Mouse (Mus musculus): Measurements from ENCODE around the gene Eef2.

DNA sequence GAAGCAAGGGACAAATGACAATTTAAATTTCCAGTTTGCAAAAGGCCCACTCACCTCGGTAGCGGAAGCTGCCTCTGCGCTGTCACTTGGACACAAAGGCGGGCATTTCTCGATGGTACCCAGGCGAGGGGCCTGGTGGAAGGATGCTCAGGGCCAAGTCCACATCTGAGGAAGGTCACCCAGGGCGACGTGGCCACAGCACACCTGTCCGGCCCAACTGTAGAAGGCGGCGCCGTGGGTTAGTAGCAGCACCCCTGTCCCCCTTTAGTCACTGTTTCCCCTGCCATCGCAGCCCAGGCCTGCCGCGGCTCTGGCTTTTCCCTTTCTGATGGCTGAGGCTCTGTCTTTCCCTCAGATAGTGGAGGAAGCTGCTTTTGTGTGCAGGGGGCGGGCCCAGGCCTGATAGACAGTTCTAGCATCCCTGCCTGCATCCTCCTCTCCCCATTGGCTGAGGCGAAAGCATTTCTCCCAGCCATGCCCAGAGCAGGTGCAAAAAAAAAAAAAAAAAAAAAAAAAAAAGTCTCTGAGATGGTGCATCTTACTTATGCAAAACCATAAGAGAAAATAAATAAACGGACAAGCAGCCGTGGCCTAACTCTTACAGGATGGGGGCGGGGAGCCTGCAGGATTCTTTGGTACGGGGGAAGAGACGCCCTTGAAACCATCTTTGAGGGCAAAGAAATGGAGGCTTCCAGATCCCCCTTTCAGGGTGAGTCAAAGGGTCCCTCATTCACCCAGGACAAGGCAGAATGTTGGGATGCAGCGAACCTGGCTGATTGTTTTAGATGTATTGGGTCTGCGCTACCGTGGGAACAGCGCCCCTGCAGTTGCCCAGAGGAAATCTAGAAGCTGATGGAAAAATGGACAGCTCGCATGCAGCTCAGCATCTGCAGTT, 54.3 kb downstream of the Eef2 start, which contains the start of gene Atcay:
- TF ChIP-seq EP300 (IDR thresholded peaks at IDR 0.05), result no peak
- peak; percentile 68 for TF ChIP-seq CTCF (IDR thresholded peaks at IDR 0.05)
